In the genomic region with DNA sequence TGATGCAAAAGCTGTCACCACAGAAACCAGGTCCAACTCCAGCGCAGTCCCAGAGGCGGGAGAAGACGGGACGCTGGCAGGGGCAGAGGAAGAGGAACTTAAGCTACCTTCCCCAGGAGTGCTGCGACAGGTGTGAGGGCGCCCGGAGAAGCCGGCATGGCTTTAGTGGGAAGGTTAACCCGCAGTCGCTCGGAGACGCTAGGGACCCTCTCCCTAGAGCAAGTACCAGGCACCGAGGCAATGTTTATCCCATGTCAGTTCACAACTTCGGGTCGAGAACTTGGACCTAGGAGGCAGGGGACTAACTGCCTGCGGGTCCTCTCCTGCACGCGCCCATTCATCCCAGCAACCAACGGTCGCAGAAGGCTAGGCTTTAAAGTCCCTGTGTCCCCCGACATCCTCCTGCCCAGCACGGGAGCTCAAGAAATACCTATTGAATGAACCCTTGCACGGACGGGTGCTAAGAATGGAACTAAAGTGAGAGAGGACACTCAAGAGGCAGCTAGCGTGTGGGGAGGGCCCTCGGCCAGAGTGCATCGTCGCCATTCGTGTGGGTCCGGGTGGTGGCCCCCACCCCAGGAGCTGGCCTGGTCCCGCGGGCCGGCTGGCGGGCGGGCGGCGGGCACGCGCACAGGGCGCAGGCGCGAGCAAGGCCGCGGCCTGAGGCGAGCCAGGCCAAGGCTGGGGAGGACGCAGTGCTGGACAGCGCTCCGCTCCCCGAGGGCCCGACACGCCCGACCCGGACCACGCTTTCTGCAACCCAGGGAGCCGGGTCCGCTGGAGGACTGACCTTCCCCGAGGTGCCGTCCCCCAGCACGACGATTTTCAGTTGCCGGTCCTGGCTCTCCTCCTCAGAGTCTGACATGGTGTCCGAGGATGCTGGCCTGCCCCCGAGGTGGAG, we compare ENCODE assay signal across 8 mouse cellular contexts. TPM values are rescaled to one million over a fixed set of nuclear protein-coding genes. Genes with fewer than 3 reads are reported as not detected.
A peak's percentile ranks its signal among the peaks of the same experiment; 100 is the strongest.
DNase-seq lines count a peak whose midpoint lies in the region; ATAC-seq and TF ChIP-seq lines count a peak whose summit lies in the region.

No protein-coding gene starts in this region.

- TF ChIP-seq POLR2A in small intestine, adult 2 months (IDR thresholded peaks at IDR 0.05; ENCODE audit: low read depth, low read length): no peak

- TF ChIP-seq CTCF in intestine, postnatal 0 days (IDR thresholded peaks at IDR 0.05; ENCODE audit: low read depth): no peak
- TF ChIP-seq CTCF in small intestine, adult 2 months (IDR thresholded peaks at IDR 0.05; ENCODE audit: extremely low read depth, insufficient read length, insufficient replicate concordance, low read depth, low read length): no peak

- peak overlapping the region; percentile 84 for H3K9ac ChIP-seq in intestine, postnatal 0 days (ENCODE audit: low read depth, low read length)

- no peaks in the 10 kb centered on the region for H3K9me3 ChIP-seq in intestine, postnatal 0 days (ENCODE audit: control insufficient read depth)

- H3K4me3 ChIP-seq in intestine, postnatal 0 days (ENCODE audit: low read depth, low read length): peak overlapping the region; percentile 98
- H3K4me3 ChIP-seq in small intestine, adult 2 months (ENCODE audit: low read depth, low read length): peak overlapping the region; percentile 97

- DNase-seq in 3134 (ENCODE audit: extremely low read depth, insufficient read length, low spot score): peak; percentile 73
- peak; percentile 76 for DNase-seq in adipocyte (ENCODE audit: low spot score)
- DNase-seq in embryo, embryonic 11.5 days (ENCODE audit: low read depth, low spot score): peak; percentile 37
- DNase-seq in heart, adult 11 months: peak; percentile 92
- DNase-seq in left cerebral cortex, postnatal 4 days: peak; percentile 14
- peak; percentile 39 for DNase-seq in mesoderm, embryonic 11.5 days (ENCODE audit: low read depth, low spot score)

- H3K4me2 ChIP-seq in intestine, postnatal 0 days (replicated peaks; ENCODE audit: low read depth): peak overlapping the region; percentile 94

- H3K27ac ChIP-seq in intestine, postnatal 0 days (ENCODE audit: low read depth, low read length): peak overlapping the region; percentile 88
- peak overlapping the region; percentile 50 for H3K27ac ChIP-seq in small intestine, adult 2 months (ENCODE audit: insufficient read depth, low read depth, low read length)

- peak; percentile 87 for ATAC-seq in intestine, postnatal 0 days

- under 1% methylated on average over 58 of the region's 63 CpGs for WGBS in intestine, postnatal 0 days
- under 1% methylated on average over 63 of the region's 63 CpGs for WGBS in small intestine, adult 2 months

- no peaks in the 10 kb centered on the region for H3K36me3 ChIP-seq in intestine, postnatal 0 days (ENCODE audit: control insufficient read depth, insufficient read depth)
- H3K36me3 ChIP-seq in small intestine, adult 2 months (ENCODE audit: control insufficient read depth, insufficient read depth, low read length): peaks cover 1% of the 10 kb centered on the region; the same call in 1 of the 2 replicates

- no peaks in the 10 kb centered on the region for H3K4me1 ChIP-seq in intestine, postnatal 0 days (replicated peaks; ENCODE audit: control insufficient read depth, insufficient read depth, low read length)
- H3K4me1 ChIP-seq in small intestine, adult 2 months (ENCODE audit: control insufficient read depth, insufficient read depth, insufficient read length, low read length): no peaks in the 10 kb centered on the region

- no peaks in the 10 kb centered on the region for H3K27me3 ChIP-seq in intestine, postnatal 0 days (replicated peaks; ENCODE audit: control insufficient read depth, insufficient read depth, low read length)
- no peaks in the 10 kb centered on the region for H3K27me3 ChIP-seq in small intestine, adult 2 months (ENCODE audit: control insufficient read depth, insufficient read depth, low read length)

- intact Hi-C loops in left cerebral cortex, postnatal 4 days (cut with DNase I): no loop called here

RNA-seq across cellular contexts. Expression of a gene that starts 0.6 kb away (rescaled TPM):
- 40.8 and 43.4 TPM in 2 replicates for polyA plus RNA-seq in intestine, postnatal 0 days (2015; fragmentation: Nextera tagmentation; extraction: Ambion mirVana)
- total RNA-seq in left cerebral cortex, postnatal 4 days (2021): 10 to 100 TPM; 40.2 to 42.3 TPM
- polyA plus RNA-seq in small intestine, adult 2 months (2012; rRNA removed): 8.1 and 18.3 TPM in 2 replicates

RNA-seq across cellular contexts. Expression of a gene that starts 56.9 kb away (rescaled TPM):
- 0.89 and 1.4 TPM in 2 replicates for polyA plus RNA-seq in intestine, postnatal 0 days (2015; fragmentation: Nextera tagmentation; extraction: Ambion mirVana)
- not detected for total RNA-seq in left cerebral cortex, postnatal 4 days (2021)
- 1.7 and 2.3 TPM in 2 replicates for polyA plus RNA-seq in small intestine, adult 2 months (2012; rRNA removed)

Comparison
In these comparisons a context has a peak if more than half of its experiments do, and no peak if none do; other contexts are left out.
1. Peak in every context shown above with its lines: DNase-seq, ATAC-seq, H3K4me3 ChIP-seq and H3K27ac ChIP-seq.
2. DNase-seq: peak in every context shown above with its lines; median percentile 92 in heart, adult 11 months; 76 in adipocyte; 73 in 3134; 39 in mesoderm, embryonic 11.5 days; 37 in embryo, embryonic 11.5 days; 14 in left cerebral cortex, postnatal 4 days.